Mouse (Mus musculus) liver, embryonic 13.5 days (tissue): ENCODE data around the gene Sorbs1. TPM values are rescaled to one million over a fixed set of nuclear protein-coding genes. Genes with fewer than 3 reads are reported as not detected.

ENCODE experiments used
- ATAC-seq: fragments of 200-750 bp; cut with Nextera tagmentation; 2 replicates; pipeline ENCODE4 v1.8.0; 2017; ENCODE audit warnings: low read depth, mild to moderate bottlenecking, moderate number of reproducible peaks, moderate library complexity
- DNase-seq: peaks from one replicate; pipeline ENCODE4 v3.0.0; 2022
- H3K27ac ChIP-seq: fragments of 300-500 bp; sonication (generic); 2 replicates; pipeline ENCODE4 v1.5.1; 2015; ENCODE audit warnings: moderate library complexity, mild to moderate bottlenecking, inconsistent platforms
- H3K27me3 ChIP-seq: fragments of 300-500 bp; sonication (generic); 2 replicates; pipeline ENCODE4 v1.6.1; 2015; ENCODE audit warnings: mild to moderate bottlenecking, inconsistent platforms
- H3K36me3 ChIP-seq: fragments of 300-500 bp; sonication (generic); 2 replicates; pipeline ENCODE4 v1.6.1; 2015; ENCODE audit warnings: mild to moderate bottlenecking, inconsistent platforms
- H3K4me1 ChIP-seq: fragments of 300-500 bp; sonication (generic); replicated peaks from 2 replicates; pipeline ENCODE4 v1.6.1; 2015; ENCODE audit warnings: inconsistent platforms
- H3K4me2 ChIP-seq: fragments of 300-500 bp; sonication (generic); 2 replicates; pipeline ENCODE4 v1.6.1; 2015; ENCODE audit warnings: inconsistent platforms, mild to moderate bottlenecking, moderate library complexity
- H3K4me3 ChIP-seq: fragments of 300-500 bp; sonication (generic); replicated peaks from 2 replicates; pipeline ENCODE4 v1.5.1; 2015; ENCODE audit warnings: mild to moderate bottlenecking, inconsistent platforms
- H3K9ac ChIP-seq: fragments of 300-500 bp; sonication (generic); 2 replicates; pipeline ENCODE4 v1.6.1; 2015; ENCODE audit warnings: mild to moderate bottlenecking, inconsistent platforms
- H3K9me3 ChIP-seq: fragments of 300-500 bp; sonication (generic); replicated peaks from 2 replicates; pipeline ENCODE4 v1.6.1; 2016; ENCODE audit warnings: inconsistent platforms
- WGBS: fragments of 180-500 bp; shearing (Covaris S2); methylation state at CpG from one replicate; pipeline ENCODE4 v1.1.7; 2015; ENCODE audit not compliant: insufficient replicate concordance; 5-methylcytosine and 5-hydroxymethylcytosine counted together
- polyA plus RNA-seq: library from polyadenylated mRNA; unstranded; fragments of >200 nt; fragmentation: Nextera tagmentation; extraction: Ambion mirVana; gene quantifications from 2 replicates; pipeline ENCODE4 v1.2.1, GENCODE M21; 2015

Gene Sorbs1
- polyA plus RNA-seq, 1 experiment from 2014 or later: 28.8 TPM

DNA sequence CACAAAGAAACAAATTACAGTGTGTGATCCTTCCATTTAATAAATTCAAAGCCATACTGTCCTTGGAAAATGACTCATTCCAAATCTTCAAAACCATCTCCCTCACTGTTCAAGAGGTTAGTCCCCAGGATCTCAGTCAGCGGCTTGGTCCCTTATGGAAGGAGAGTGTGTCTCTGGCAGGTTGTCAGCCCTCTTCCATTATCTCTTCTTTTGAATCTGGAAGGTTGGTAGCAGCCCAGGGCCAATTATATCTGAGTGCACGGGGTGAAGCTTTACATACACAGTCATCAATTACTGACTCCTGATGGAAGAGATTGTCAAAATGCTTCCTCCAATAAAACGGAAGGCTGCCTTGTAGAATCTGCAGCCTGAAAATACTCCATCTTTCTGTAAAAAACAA lies 126.7 kb downstream of the Sorbs1 start:
- Histone ChIP-seq H3K4me1 (no peaks in the 10 kb centered on the region; the same call in 1 of the 2 replicates), H3K36me3 (peaks cover 12% of the 10 kb centered on the region), H3K9me3 (no peaks in the 10 kb centered on the region), H3K4me3 (no peak overlapping the region), H3K27ac (no peak overlapping the region), H3K4me2 (no peak overlapping the region), H3K27me3 (no peaks in the 10 kb centered on the region), H3K9ac (no peak overlapping the region)
- ATAC-seq (no peak), DNase-seq (no peak)
- WGBS: 72% methylated on average over 3 of the region's 3 CpGs

DNA sequence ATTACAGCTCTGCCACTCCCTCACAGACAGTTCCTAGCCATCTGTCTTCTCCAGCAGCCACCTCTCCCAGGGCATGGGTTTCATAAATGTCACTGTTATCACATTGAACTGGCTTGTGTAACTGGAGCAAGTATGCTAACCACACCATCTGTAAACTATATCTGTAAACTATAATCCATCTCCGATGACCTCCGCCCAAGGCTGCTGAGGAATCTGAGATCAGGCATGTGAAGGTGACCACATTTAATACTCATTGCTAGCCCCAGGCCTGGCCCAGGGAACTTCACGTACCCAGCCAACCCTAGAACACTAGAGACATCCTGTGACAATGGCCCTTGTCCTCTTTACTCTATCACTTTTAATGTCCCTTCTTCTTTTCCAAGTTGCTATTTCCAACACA lies 128.2 kb downstream of the Sorbs1 start:
- ATAC-seq: no peak
- peaks cover 11% of the 10 kb centered on the region; the same call in 1 of the 2 replicates for H3K36me3 ChIP-seq
- DNase-seq: no peak
- no peak overlapping the region for H3K27ac ChIP-seq
- H3K9me3 ChIP-seq: no peaks in the 10 kb centered on the region
- no peak overlapping the region for H3K9ac ChIP-seq
- H3K27me3 ChIP-seq: no peaks in the 10 kb centered on the region
- H3K4me1 ChIP-seq: no peaks in the 10 kb centered on the region
- H3K4me3 ChIP-seq: no peak overlapping the region
- no peak overlapping the region for H3K4me2 ChIP-seq
- WGBS: 81% methylated on average over 3 of the region's 3 CpGs

DNA sequence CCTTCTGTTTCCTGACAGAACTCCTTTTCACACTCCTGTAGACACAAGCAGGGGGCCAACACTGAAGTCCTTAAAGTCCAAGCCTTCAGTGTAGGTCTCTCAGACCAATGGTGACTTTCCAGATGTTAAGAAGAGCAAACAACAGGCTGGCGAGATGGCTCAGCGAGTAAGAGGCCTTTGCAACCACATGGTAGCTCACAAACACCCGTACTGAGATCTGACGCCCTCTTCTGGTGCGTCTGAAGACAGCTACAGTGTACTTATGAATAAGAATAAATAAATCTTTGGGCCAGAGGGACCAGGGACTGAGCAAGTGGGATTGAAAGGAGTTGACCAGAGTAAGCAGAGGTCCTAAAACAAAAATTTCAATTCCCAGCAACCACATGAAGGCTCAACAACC lies 129.6 kb downstream of the Sorbs1 start:
- Histone ChIP-seq H3K4me2 (no peak overlapping the region), H3K27ac (no peak overlapping the region), H3K9me3 (no peaks in the 10 kb centered on the region), H3K4me1 (no peaks in the 10 kb centered on the region), H3K36me3 (peaks cover 9% of the 10 kb centered on the region; the same call in 1 of the 2 replicates), H3K9ac (no peak overlapping the region), H3K27me3 (no peaks in the 10 kb centered on the region), H3K4me3 (no peak overlapping the region)
- WGBS: 39% methylated on average over 5 of the region's 5 CpGs
- DNase-seq (no peak), ATAC-seq (no peak)

DNA sequence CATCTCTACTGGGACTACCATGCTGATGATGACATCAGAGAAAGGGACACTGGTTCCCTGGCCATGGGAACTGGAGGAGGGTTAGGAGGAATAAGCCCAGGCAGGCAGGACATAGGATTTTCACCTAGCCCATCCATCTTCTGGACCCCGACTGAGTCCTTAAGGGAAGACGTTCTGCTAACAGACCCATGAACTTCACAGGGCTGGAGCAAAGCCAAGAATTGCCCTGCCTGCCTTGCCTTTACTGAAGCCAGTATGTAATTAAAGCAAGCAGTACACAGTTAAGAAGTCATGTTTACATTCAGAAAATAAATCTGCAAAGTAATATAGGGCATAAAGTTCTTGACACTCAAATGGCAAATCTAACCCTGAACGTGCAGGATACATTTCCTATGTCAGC lies 132.9 kb downstream of the Sorbs1 start:
- Histone ChIP-seq H3K4me2 (no peak overlapping the region), H3K9ac (no peak overlapping the region), H3K4me1 (no peaks in the 10 kb centered on the region), H3K4me3 (no peak overlapping the region), H3K27me3 (no peaks in the 10 kb centered on the region), H3K27ac (no peak overlapping the region), H3K9me3 (no peaks in the 10 kb centered on the region), H3K36me3 (no peaks in the 10 kb centered on the region; the same call in 1 of the 2 replicates)
- WGBS: 61% methylated on average over 3 of the region's 3 CpGs
- ATAC-seq (no peak), DNase-seq (no peak)

DNA sequence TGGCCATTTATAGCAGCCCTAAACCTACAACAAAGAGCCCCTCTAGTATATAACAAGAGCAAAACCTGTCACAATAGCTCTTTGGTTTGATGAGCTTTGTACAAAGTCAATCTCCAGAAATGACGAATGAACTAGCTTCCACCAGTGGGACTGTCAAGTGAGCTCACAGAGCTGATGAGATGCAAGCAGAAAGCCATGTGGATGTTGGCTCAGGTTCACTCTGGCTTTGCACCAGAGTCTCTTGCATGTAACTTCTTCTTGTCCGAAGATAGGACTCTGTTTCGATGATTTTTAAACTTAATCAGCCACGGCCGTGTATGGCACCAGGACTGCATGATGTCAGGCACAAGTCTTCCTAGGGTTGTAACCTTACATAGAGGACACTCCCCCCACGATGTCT lies 133.6 kb downstream of the Sorbs1 start:
- Histone ChIP-seq H3K4me1 (no peaks in the 10 kb centered on the region), H3K27me3 (no peaks in the 10 kb centered on the region), H3K36me3 (no peaks in the 10 kb centered on the region; the same call in 1 of the 2 replicates), H3K9me3 (no peaks in the 10 kb centered on the region), H3K27ac (no peak overlapping the region), H3K9ac (no peak overlapping the region), H3K4me3 (no peak overlapping the region), H3K4me2 (no peak overlapping the region)
- no peak for DNase-seq
- ATAC-seq: no peak
- 65% methylated on average over 6 of the region's 6 CpGs for WGBS

DNA sequence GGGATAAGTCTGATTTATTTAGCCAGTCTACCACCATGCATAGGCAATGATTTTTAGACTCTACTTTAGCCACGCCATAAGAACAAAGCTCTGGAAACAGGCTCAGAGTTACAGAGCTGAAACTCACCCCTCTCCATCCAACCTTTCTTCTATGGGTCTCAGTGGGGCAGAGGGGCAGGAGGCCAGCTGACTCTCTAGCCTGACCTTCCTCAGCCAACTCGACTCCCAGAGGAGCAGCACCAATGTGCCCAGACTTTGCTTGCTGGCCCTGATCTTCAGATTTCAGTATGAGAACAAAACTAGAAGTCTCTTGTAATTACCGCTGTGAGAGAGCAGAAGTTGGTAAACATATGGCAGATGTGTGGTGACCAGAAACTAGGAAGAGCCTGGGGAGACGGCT lies 134.5 kb downstream of the Sorbs1 start:
- H3K4me1 ChIP-seq: no peaks in the 10 kb centered on the region
- no peaks in the 10 kb centered on the region for H3K9me3 ChIP-seq
- ATAC-seq (no peak), DNase-seq (no peak)
- no peak overlapping the region for H3K4me3 ChIP-seq
- no peak overlapping the region for H3K27ac ChIP-seq
- H3K4me2 ChIP-seq: no peak overlapping the region
- no peaks in the 10 kb centered on the region; the same call in 1 of the 2 replicates for H3K36me3 ChIP-seq
- 78% methylated on average over 4 of the region's 4 CpGs for WGBS
- H3K27me3 ChIP-seq: no peaks in the 10 kb centered on the region
- H3K9ac ChIP-seq: no peak overlapping the region

DNA sequence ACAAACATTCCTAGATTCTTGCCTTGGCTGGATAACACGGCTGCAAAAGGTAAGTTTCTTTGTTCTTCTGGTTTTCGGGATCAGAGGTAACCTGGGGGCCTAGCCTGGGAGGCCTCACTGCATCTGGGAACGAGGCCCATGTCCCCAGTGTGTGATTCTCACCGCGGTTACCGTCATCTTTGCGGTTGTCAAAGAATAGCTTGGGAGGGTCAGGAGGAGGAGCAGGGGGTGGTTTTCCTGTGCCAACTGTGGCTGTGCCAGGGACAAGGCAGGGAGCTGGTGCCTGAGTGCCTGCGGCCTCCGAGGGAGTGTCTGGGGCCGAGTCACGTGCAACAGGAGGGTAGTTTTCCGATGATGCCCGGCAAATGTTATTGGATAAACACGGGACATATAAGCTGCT lies 135.9 kb downstream of the Sorbs1 start:
- H3K27ac ChIP-seq: no peak overlapping the region
- WGBS: 85% methylated on average over 14 of the region's 14 CpGs
- peaks cover 3% of the 10 kb centered on the region; the same call in 1 of the 2 replicates for H3K36me3 ChIP-seq

DNA sequence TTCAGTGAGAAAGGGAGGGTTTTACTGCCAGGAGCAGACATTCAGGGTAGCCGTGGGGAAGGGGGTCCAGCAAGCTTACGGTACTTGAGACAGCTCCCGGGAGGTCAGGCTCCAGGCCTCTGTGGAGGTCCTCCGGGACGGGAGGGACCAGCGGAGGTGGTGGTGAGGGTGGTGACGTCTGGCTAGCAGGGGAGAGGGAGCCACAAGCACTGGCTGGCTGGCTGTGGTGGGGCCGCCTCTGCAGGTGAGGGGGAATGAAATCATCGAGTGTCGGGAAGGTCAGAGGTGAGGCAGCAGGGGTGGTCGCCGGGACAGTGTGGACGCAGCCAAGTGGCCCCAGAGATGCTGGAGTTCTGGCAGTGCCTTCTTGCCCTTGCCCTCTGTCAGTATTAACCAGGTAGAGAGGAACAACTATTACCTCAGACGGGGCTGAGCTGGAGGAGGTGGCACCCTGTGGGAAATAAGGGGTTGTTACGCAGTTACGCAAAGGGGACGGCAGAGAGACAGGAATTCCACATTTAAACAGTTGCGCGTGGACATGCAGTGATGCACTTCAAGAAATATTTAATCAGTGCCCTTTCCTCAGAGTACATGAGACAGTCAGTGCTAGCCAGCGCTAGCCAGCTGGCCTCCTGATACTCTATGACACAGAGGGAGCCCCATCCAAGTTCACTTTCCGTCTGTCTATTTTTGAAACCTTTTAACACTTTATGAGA lies 136.9 kb downstream of the Sorbs1 start:
- peaks cover 3% of the 10 kb centered on the region; the same call in 1 of the 2 replicates for H3K36me3 ChIP-seq
- DNase-seq (no peak), ATAC-seq (no peak)
- no peak overlapping the region for H3K9ac ChIP-seq
- no peak overlapping the region for H3K27ac ChIP-seq
- H3K4me1 ChIP-seq: no peaks in the 10 kb centered on the region
- whole genome bisulfite sequencing: 81% methylated on average over 21 of the region's 21 CpGs
- H3K9me3 ChIP-seq: no peaks in the 10 kb centered on the region
- no peak overlapping the region for H3K4me2 ChIP-seq
- no peaks in the 10 kb centered on the region for H3K27me3 ChIP-seq
- no peak overlapping the region for H3K4me3 ChIP-seq

More for the DNA sequence above, 135.9 kb downstream of the Sorbs1 start:
- ATAC-seq (no peak), DNase-seq (no peak)
- no peak overlapping the region for H3K4me3 ChIP-seq
- H3K4me1 ChIP-seq: no peaks in the 10 kb centered on the region
- H3K4me2 ChIP-seq: no peak overlapping the region
- no peak overlapping the region for H3K9ac ChIP-seq
- no peaks in the 10 kb centered on the region for H3K27me3 ChIP-seq
- no peaks in the 10 kb centered on the region for H3K9me3 ChIP-seq

DNA sequence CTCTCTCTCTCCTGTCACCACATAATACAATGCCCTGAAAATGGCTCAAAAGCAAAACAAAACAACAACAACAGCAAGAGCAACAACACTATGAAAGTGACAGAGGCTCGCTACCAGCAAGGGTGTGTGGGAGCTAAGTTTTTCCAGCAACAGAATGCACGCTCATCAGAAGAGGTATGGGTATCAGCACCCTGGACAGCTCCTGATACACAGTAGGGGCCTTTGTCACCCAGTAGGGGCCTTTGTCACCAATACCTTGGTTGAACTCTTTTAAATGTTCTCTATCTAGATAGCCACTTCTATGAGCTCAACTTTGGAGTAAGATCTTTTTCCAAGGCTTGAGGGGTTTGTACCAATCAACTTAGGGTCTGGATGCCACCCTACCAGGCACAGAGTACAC lies 138.9 kb downstream of the Sorbs1 start:
- 86% methylated on average over 2 of the region's 2 CpGs for WGBS
- H3K4me1 ChIP-seq: peaks cover 14% of the 10 kb centered on the region
- ATAC-seq: no peak
- no peaks in the 10 kb centered on the region for H3K9me3 ChIP-seq
- H3K9ac ChIP-seq: no peak overlapping the region
- H3K4me3 ChIP-seq: no peak overlapping the region
- H3K27me3 ChIP-seq: no peaks in the 10 kb centered on the region
- no peak overlapping the region for H3K4me2 ChIP-seq
- H3K36me3 ChIP-seq: peaks cover 3% of the 10 kb centered on the region; the same call in 1 of the 2 replicates
- H3K27ac ChIP-seq: no peak overlapping the region
- no peak for DNase-seq

DNA sequence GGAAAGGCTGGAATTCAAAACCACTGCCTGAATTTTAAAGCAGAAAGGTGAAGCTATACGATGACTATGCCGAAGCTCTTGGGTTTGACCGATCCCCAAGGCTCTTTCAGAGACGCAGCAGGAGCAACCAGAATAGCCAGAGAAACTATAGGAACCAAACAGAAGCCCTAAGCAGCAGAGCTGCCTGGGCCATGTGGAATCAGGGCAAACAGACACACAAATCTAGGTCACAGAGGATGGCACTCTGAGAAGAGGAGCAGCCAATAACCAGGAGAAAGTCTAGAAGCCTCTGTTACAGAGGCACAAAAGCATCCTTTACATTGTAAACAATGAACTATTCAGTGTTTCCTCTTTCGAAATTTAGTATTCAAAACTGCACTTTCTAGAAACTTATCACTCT lies 140.9 kb downstream of the Sorbs1 start:
- H3K4me3 ChIP-seq: no peak overlapping the region
- 80% methylated on average over 5 of the region's 5 CpGs for WGBS

DNA sequence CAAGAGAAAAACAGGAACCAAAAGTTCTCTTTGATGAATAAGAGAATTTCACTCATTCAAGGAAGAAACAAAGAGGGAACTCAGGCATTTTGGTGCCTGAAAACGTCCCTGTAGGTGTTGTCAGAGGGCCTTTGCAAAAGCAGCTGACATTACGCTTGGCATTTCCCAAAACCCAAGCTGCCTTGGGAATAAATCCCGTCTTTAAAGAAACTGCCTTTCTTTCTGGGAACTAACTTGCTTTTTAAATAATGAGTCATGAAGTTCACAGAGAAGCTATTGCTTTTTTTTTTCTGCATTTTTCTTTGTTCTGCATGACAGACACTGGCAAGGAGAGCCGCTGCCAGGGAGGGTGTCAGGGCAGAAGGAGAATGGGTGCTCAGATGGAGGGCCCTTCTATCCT lies 141.7 kb downstream of the Sorbs1 start:
- Histone ChIP-seq H3K9ac (no peak overlapping the region), H3K4me1 (peaks cover 25% of the 10 kb centered on the region), H3K27ac (no peak overlapping the region), H3K4me2 (no peak overlapping the region), H3K9me3 (no peaks in the 10 kb centered on the region), H3K36me3 (peaks cover 17% of the 10 kb centered on the region), H3K4me3 (no peak overlapping the region), H3K27me3 (no peaks in the 10 kb centered on the region)
- WGBS: 66% methylated on average over 4 of the region's 4 CpGs
- ATAC-seq (no peak), DNase-seq (no peak)

More for the DNA sequence above, 140.9 kb downstream of the Sorbs1 start:
- Histone ChIP-seq H3K27me3 (no peaks in the 10 kb centered on the region), H3K27ac (no peak overlapping the region), H3K4me2 (no peak overlapping the region), H3K9me3 (no peaks in the 10 kb centered on the region), H3K36me3 (peaks cover 17% of the 10 kb centered on the region), H3K9ac (no peak overlapping the region), H3K4me1 (peaks cover 25% of the 10 kb centered on the region)
- no peak for DNase-seq
- ATAC-seq: no peak
